Mouse (Mus musculus) layer of hippocampus, postnatal 36 days (tissue): Measurements from ENCODE around the gene Nfu1. TPM values are rescaled to one million over a fixed set of nuclear protein-coding genes. Genes with fewer than 3 reads are reported as not detected.

ENCODE experiments used
- DNase-seq, 2 experiments: peaks; one replicate each; pipeline ENCODE4 v3.0.0; 2022
- total RNA-seq, 2 experiments: library from RNA; stranded (reverse); gene quantifications; 2 replicates each; pipeline ENCODE4 v1.2.3; 2021

The Nfu1 gene
- total RNA-seq, 2 experiments from 2014 or later = 55.1 to 55.5 TPM

GRCm38 (mm10) chr6:87075092-87075685, 66.2 kb downstream of the Nfu1 start:
- DNase-seq = no peak

Other genes with a start within 250 kb of the Nfu1 start
- gene Anxa4, start 215.7 kb upstream of the Nfu1 start, total RNA-seq = 1 to 10 TPM; 4.8 to 6.0 TPM
- gene Aak1, start 159.7 kb upstream of the Nfu1 start, total RNA-seq = 100 to 1,000 TPM; 435 to 445 TPM
- gene Gfpt1, start 33.6 kb downstream of the Nfu1 start, total RNA-seq = 10 to 100 TPM; 52.9 to 56.7 TPM
- not detected for gene D6Ertd527e, start 95.5 kb downstream of the Nfu1 start, total RNA-seq